Mouse (Mus musculus) hindbrain, postnatal 0 days (tissue): ENCODE measurements around the gene Sash1. TPM values are rescaled to one million over a fixed set of nuclear protein-coding genes. Genes with fewer than 3 reads are reported as not detected.

Source experiments
- ATAC-seq: fragments of 200-750 bp; cut with Nextera tagmentation; 2 replicates; pipeline ENCODE4 v1.8.0; 2017; ENCODE audit warnings: mild to moderate bottlenecking, moderate TSS enrichment, moderate library complexity
- DNase-seq: peaks from one replicate; pipeline ENCODE4 v3.0.0-alpha.2; 2015; ENCODE audit warnings: low spot score
- H3K27ac ChIP-seq: fragments of 300-500 bp; sonication (generic); 2 replicates; pipeline ENCODE4 v1.5.1; 2014; ENCODE audit warnings: mild to moderate bottlenecking
- H3K27me3 ChIP-seq: fragments of 300-500 bp; sonication (generic); 2 replicates; pipeline ENCODE4 v1.6.1; 2014; ENCODE audit warnings: low read length, mixed read lengths; ENCODE audit not compliant: insufficient read depth
- H3K36me3 ChIP-seq: fragments of 300-500 bp; sonication (generic); 2 replicates; pipeline ENCODE4 v1.6.1; 2014; ENCODE audit warnings: low read length, mixed read lengths; ENCODE audit not compliant: insufficient read depth
- H3K4me1 ChIP-seq: fragments of 300-500 bp; sonication (generic); 2 replicates; pipeline ENCODE4 v1.6.1; 2014; ENCODE audit warnings: antibody characterized with exemption, low read length, mixed read lengths; ENCODE audit not compliant: insufficient read depth
- H3K4me2 ChIP-seq: fragments of 300-500 bp; sonication (generic); 2 replicates; pipeline ENCODE4 v1.6.1; 2014; ENCODE audit warnings: low read depth, mild to moderate bottlenecking, low read length, moderate library complexity, mixed read lengths
- H3K4me3 ChIP-seq: fragments of 300-500 bp; sonication (generic); 2 replicates; pipeline ENCODE4 v1.5.1; 2014; ENCODE audit warnings: low read length
- H3K9ac ChIP-seq: fragments of 300-500 bp; sonication (generic); replicated peaks from 2 replicates; pipeline ENCODE4 v1.6.1; 2014; ENCODE audit warnings: mild to moderate bottlenecking, low read length, moderate library complexity, mixed read lengths
- H3K9me3 ChIP-seq: fragments of 300-500 bp; sonication (generic); 2 replicates; pipeline ENCODE4 v1.6.1; 2016; ENCODE audit warnings: low read length, mixed read lengths
- CTCF ChIP-seq: IDR thresholded peaks from 2 replicates; pipeline ENCODE4 v1.5.1; 2016; ENCODE audit warnings: antibody characterized with exemption, control low read depth, low read depth
- WGBS: fragments of 180-500 bp; shearing (Covaris S2); extraction: QIAGEN DNeasy Blood & Tissue Kit; methylation state at CpG from one replicate; pipeline ENCODE4 v1.1.7; 2014; 5-methylcytosine and 5-hydroxymethylcytosine counted together
- polyA plus RNA-seq: library from polyadenylated mRNA; unstranded; fragments of >200 nt; fragmentation: Nextera tagmentation; extraction: Ambion mirVana; gene quantifications from 2 replicates; pipeline ENCODE4 v1.2.1, GENCODE M21; 2015
- total RNA-seq: library from RNA; depleted of rRNA; stranded (reverse); fragments of >200 nt; gene quantifications from 2 replicates; pipeline ENCODE4 v1.2.3, GENCODE M21; 2014

Sash1 gene
- total and polyA plus RNA-seq, 2 experiments from 2014 or later: 7.4 to 50.8 TPM

DNA sequence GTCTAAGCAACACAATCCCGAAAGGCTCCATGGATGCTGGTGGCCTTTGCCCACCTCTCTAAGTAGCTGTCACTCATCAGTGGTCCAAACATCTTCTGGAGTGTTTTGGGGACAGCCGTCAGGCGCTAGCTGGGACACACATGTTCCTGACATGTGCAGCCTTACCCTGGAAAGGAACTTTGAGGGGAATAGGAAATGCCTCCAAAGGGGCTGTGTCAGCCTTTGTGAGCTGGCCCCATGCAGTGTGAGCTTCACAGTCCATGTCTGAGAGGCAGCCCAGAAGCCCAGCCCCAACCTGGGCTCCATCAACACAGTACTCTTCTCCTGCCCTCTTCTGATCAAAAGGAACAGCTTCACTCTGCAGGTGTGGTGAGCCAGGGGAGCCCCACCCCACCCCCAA, 132.5 kb downstream of the Sash1 start:
- WGBS: 85% methylated on average over 3 of the region's 3 CpGs
- ATAC-seq (no peak), DNase-seq (no peak)
- H3K9ac ChIP-seq: no peak overlapping the region
- no peaks in the 10 kb centered on the region for H3K9me3 ChIP-seq
- peak overlapping the region; percentile 27; the same call in 1 of the 2 replicates for H3K27ac ChIP-seq
- no peak for TF ChIP-seq CTCF
- H3K4me3 ChIP-seq: no peak overlapping the region
- peaks cover 3% of the 10 kb centered on the region; the same call in 1 of the 2 replicates for H3K36me3 ChIP-seq
- no peak overlapping the region for H3K4me2 ChIP-seq
- H3K4me1 ChIP-seq: 0 out of 2 replicates have a peak, but pooled peaks cover 17% of the 10 kb centered on the region
- H3K27me3 ChIP-seq: no peaks in the 10 kb centered on the region

DNA sequence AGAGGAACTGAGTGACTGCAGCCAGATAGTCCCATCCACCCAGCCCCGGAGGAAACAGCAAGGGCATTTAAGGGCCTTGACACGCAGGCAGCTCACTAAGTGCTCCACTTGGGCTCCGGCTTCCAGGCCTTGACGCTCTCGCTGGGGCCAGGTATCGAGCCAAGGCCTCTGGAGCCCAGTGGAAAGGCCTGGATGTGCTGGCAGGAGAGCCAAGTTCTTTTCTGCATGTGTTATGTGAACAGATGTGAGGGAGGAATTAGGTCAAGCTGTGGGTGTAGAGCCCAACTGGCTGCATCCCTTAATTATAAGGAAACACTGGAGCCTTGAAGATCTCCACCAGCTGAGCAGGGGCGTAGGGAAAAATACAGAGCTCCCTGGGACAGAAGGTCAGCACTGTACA, 133.4 kb downstream of the Sash1 start:
- ATAC-seq (no peak), DNase-seq (no peak)
- Histone ChIP-seq H3K27me3 (no peaks in the 10 kb centered on the region), H3K4me2 (no peak overlapping the region), H3K27ac (peak overlapping the region; percentile 33; the same call in 1 of the 2 replicates), H3K9ac (no peak overlapping the region), H3K9me3 (no peaks in the 10 kb centered on the region), H3K4me1 (0 out of 2 replicates have a peak, but pooled peaks cover 12% of the 10 kb centered on the region), H3K36me3 (peaks cover 3% of the 10 kb centered on the region; the same call in 1 of the 2 replicates), H3K4me3 (no peak overlapping the region)
- WGBS: 49% methylated on average over 7 of the region's 7 CpGs
- no peak for TF ChIP-seq CTCF

DNA sequence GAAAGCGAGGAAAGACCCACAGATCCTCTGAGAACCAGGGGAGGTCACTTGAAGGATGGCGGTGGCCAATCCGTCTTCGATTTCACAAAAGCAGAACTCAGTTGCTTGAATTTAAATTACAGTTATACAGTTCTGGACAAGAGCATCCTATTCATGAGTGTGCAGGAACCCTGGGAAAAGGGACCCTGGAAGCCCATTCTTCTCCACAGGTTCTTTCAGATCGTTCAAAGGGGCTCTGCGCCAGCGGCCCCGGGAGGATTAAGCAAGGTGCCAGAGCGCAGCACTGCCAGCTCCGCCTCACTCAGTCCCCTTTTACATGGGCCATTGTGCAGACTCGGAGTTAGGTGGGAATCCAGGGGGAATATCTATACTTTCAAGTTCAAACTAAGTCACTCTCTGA, 136.3 kb downstream of the Sash1 start:
- no peaks in the 10 kb centered on the region for H3K9me3 ChIP-seq
- H3K27ac ChIP-seq: no peak overlapping the region; the same call in 1 of the 2 replicates
- WGBS: 43% methylated on average over 11 of the region's 11 CpGs
- H3K9ac ChIP-seq: no peak overlapping the region
- TF ChIP-seq CTCF: no peak
- peak; percentile 68 for DNase-seq
- 0 out of 2 replicates have a peak, but pooled peaks cover 3% of the 10 kb centered on the region for H3K4me1 ChIP-seq
- H3K4me3 ChIP-seq: no peak overlapping the region
- peaks cover 3% of the 10 kb centered on the region; the same call in 1 of the 2 replicates for H3K36me3 ChIP-seq
- no peaks in the 10 kb centered on the region for H3K27me3 ChIP-seq
- peak; percentile 76; the same call in 1 of the 2 replicates for ATAC-seq
- H3K4me2 ChIP-seq: no peak overlapping the region

DNA sequence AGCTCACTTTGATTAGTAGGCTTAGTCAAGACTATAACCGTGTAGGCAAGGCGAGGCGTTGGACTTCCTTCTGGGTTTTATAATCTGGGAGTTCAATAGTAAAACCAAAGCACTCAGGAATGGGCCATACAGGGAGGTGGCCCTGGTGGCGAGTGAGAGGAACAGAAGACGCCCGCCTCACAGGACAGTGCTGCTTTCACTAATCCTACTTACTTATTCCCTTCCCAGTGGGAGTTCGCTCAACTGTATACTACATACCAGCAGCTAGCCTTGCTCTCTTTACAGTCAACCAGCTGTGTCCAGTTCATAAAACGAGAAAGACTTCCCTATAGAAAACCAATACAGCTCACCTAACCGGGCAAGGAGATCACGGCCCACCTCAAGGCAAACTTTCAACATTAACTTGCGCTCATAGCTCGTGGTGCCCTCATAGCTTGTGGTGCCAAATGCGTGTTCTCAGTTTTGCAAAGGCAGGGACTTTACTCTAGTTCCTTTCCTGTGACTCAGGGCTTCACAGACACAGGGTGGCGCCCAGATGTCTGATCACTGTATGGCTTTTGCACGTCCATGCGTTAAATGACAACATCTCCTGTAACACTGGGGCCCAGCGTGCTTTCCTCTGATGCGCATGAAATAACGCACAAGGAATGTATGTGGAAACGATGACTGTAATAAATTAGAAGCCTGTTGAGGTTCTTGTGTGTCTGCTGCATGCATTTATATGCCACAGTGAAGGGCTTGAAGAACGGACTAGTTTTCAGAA, 138.2 kb downstream of the Sash1 start:
- ATAC-seq (no peak), DNase-seq (no peak)
- Histone ChIP-seq H3K9me3 (no peaks in the 10 kb centered on the region), H3K9ac (no peak overlapping the region), H3K4me3 (no peak overlapping the region), H3K4me1 (0 out of 2 replicates have a peak, but pooled peaks cover 3% of the 10 kb centered on the region), H3K27ac (0 out of 2 replicates have a peak overlapping the region, but pooled peaks have one; percentile 3), H3K36me3 (peaks cover 3% of the 10 kb centered on the region; the same call in 1 of the 2 replicates), H3K4me2 (no peak overlapping the region), H3K27me3 (no peaks in the 10 kb centered on the region)
- WGBS: 74% methylated on average over 21 of the region's 21 CpGs
- no peak; the same call in 1 of the 2 replicates for TF ChIP-seq CTCF

DNA sequence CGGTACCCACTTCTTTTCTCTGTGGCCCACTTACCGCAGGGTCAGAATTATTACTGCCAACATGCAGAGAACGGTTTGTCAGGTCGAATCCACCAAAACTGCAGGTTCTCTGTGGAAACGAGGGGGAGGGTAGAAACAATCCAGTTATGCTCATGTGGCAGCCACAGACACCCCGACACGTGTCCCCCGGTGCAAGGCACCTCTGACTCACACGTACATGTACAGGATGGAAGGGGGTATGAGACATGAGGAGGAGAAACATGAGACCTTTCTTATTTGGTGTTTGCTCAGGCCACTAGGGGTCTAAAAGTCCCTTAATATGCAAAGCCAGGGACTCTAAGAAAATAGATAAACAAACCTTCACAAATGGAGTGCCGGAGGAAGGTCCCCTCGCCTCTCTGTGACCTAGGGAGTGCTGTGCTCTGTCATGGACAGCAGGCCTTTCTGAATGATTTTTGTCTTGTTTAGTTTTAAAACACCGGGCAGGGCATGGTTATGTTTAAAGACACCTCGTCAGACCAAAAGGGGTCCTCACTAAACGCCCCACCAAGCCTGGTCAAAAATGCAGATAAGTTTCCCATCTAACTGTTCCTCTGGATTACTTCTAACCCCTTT, 139.7 kb downstream of the Sash1 start:
- Histone ChIP-seq H3K27ac (no peak overlapping the region), H3K9me3 (no peaks in the 10 kb centered on the region), H3K4me3 (no peak overlapping the region), H3K27me3 (no peaks in the 10 kb centered on the region), H3K36me3 (peaks cover 10% of the 10 kb centered on the region), H3K4me1 (no peaks in the 10 kb centered on the region), H3K9ac (no peak overlapping the region), H3K4me2 (no peak overlapping the region)
- TF ChIP-seq CTCF: no peak
- 81% methylated on average over 14 of the region's 14 CpGs for WGBS
- ATAC-seq: no peak
- no peak for DNase-seq

DNA sequence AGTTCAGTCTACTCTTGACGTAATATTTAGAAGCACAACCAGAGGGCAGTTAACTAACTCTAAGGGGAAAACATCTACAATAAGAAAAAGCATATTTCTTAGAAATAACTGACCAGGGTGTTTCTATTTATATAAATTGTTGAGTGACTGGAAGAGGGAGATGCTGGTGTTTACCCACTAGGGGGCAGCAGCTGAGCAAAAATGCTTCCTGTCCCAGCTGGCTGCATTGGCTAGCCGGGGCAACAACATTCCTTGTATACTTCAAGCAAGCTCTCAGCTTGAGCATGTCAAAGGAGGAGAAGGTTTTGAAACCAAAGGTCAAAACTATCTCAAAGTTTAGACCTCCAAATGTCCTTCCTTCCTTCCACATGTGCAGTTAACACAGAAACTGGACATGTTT, 143.0 kb downstream of the Sash1 start:
- Histone ChIP-seq H3K27me3 (no peaks in the 10 kb centered on the region), H3K4me3 (no peak overlapping the region), H3K4me2 (no peak overlapping the region), H3K9ac (no peak overlapping the region), H3K27ac (no peak overlapping the region), H3K9me3 (no peaks in the 10 kb centered on the region), H3K36me3 (peaks cover 26% of the 10 kb centered on the region), H3K4me1 (no peaks in the 10 kb centered on the region)
- ATAC-seq: peak; percentile 66
- WGBS: 37% methylated on average over 2 of the region's 2 CpGs
- TF ChIP-seq CTCF: peak; percentile 85
- peak; percentile 86 for DNase-seq
